Mouse (Mus musculus) activated CD4-positive, CD25-positive, alpha-beta regulatory T cell, adult 4 months (primary cell): ENCODE results near the gene Olfr690. TPM values are rescaled to one million over a fixed set of nuclear protein-coding genes. Genes with fewer than 3 reads are reported as not detected.
"Not testable (repeated sequence)": the region's sequence is repeated elsewhere in the genome, so short reads cannot be mapped to it uniquely, and the experiment has no call there.

Source experiments
- ATAC-seq: one replicate; pipeline ENCODE4 v1.8.0; 2017
- polyA plus RNA-seq, 2 experiments: library from polyadenylated mRNA; unstranded; fragments of 100-300 nt; shearing (Covaris generic); gene quantifications; one replicate each; pipeline ENCODE4 v1.2.1; 2017

Olfr690 gene
- polyA plus RNA-seq, result not detected

GRCm38 (mm10) chr7:105334004-105334403 lies at the start of gene Olfr690:
Gene Olfr690 (minus strand): TSS chr7:105334104.
- ATAC-seq, result no peak

GRCm38 (mm10) chr7:105380329-105380728 lies 46.4 kb upstream of the Olfr690 start:
- ATAC-seq, result no peak

GRCm38 (mm10) chr7:105374866-105375265 lies 41.0 kb upstream of the Olfr690 start, which contains the start of gene Gm5901:
Gene Gm5901 (plus strand): TSS chr7:105375038.
- no peak for ATAC-seq

- no peak for ATAC-seq
These were observed 40.1 kb upstream of the Olfr690 start for GRCm38 (mm10) chr7:105373976-105374375.

- ATAC-seq, result no peak
These were observed 39.6 kb upstream of the Olfr690 start for GRCm38 (mm10) chr7:105373509-105373908.

- peak; percentile 36 for ATAC-seq
These were observed 39.0 kb upstream of the Olfr690 start for GRCm38 (mm10) chr7:105372912-105373311.

- no peak for ATAC-seq
These were observed 34.6 kb upstream of the Olfr690 start for GRCm38 (mm10) chr7:105368521-105368920.

- ATAC-seq, result no peak
These were observed 34.0 kb upstream of the Olfr690 start, which contains the start of gene Olfr692 for GRCm38 (mm10) chr7:105367930-105368329. Gene Olfr692 (plus strand): TSS chr7:105368230.

GRCm38 (mm10) chr7:105367268-105367667 lies 33.4 kb upstream of the Olfr690 start:
- no peak for ATAC-seq

GRCm38 (mm10) chr7:105361713-105362112 lies 27.8 kb upstream of the Olfr690 start:
- no peak for ATAC-seq

GRCm38 (mm10) chr7:105356487-105356886 lies 22.6 kb upstream of the Olfr690 start:
- ATAC-seq, result not testable (repeated sequence)

GRCm38 (mm10) chr7:105356064-105356463 lies 22.2 kb upstream of the Olfr690 start:
- not testable (repeated sequence) for ATAC-seq

- no peak for ATAC-seq
These were observed 8.8 kb upstream of the Olfr690 start for GRCm38 (mm10) chr7:105342752-105343151.

GRCm38 (mm10) chr7:105342170-105342569 lies 8.3 kb upstream of the Olfr690 start, which contains the start of gene Olfr691:
Gene Olfr691 (minus strand): TSS chr7:105342270.
- no peak for ATAC-seq

- ATAC-seq, result no peak
These were observed 8.6 kb downstream of the Olfr690 start for GRCm38 (mm10) chr7:105325302-105325701.

GRCm38 (mm10) chr7:105310865-105311264 lies 23.0 kb downstream of the Olfr690 start, which contains the start of gene Olfr689:
Gene Olfr689 (plus strand): TSS chr7:105311165.
- ATAC-seq, result no peak

GRCm38 (mm10) chr7:105290051-105290450 lies 43.9 kb downstream of the Olfr690 start:
- no peak for ATAC-seq

GRCm38 (mm10) chr7:105287795-105288194 lies 46.1 kb downstream of the Olfr690 start, which contains the start of gene Olfr688:
Gene Olfr688 (plus strand): TSS chr7:105288095.
- ATAC-seq, result no peak

Other genes starting within 250 kb of the Olfr690 start
- not detected for gene Olfr680-ps1, start 241.3 kb downstream of the Olfr690 start, polyA plus RNA-seq
- not detected for gene Olfr681, start 217.3 kb downstream of the Olfr690 start, polyA plus RNA-seq
- gene Olfr683, start 187.1 kb downstream of the Olfr690 start, polyA plus RNA-seq, result not detected
- not detected for gene Olfr684, start 170.5 kb downstream of the Olfr690 start, polyA plus RNA-seq
- not detected for gene Olfr685, start 148.1 kb downstream of the Olfr690 start, polyA plus RNA-seq
- gene Olfr686, start 126.6 kb downstream of the Olfr690 start, polyA plus RNA-seq, result not detected
- gene Olfr688, start 46.0 kb downstream of the Olfr690 start, polyA plus RNA-seq, result not detected
- not detected for gene Olfr689, start 22.9 kb downstream of the Olfr690 start, polyA plus RNA-seq
- under 1 TPM in 1 of 2 experiments, not detected in 1; 0.28 TPM for gene Olfr691, start 8.2 kb upstream of the Olfr690 start, polyA plus RNA-seq
- gene Olfr692, start 34.1 kb upstream of the Olfr690 start, polyA plus RNA-seq, result not detected
- not detected for gene Gm5901, start 40.9 kb upstream of the Olfr690 start, polyA plus RNA-seq
- 10 to 100 TPM; 14.6 to 15.8 TPM for gene Fam160a2, start 66.0 kb upstream of the Olfr690 start, polyA plus RNA-seq
- gene Cnga4, start 70.5 kb upstream of the Olfr690 start, polyA plus RNA-seq, result not detected
- not detected for gene Cckbr, start 91.6 kb upstream of the Olfr690 start, polyA plus RNA-seq
- not detected for gene Cavin3, start 148.2 kb upstream of the Olfr690 start, polyA plus RNA-seq
- 10 to 100 TPM; 20.4 to 25.0 TPM for gene Smpd1, start 220.3 kb upstream of the Olfr690 start, polyA plus RNA-seq
- 1 to 10 TPM; 3.5 to 4.2 TPM for gene Apbb1, start 247.5 kb upstream of the Olfr690 start, polyA plus RNA-seq